Mouse (Mus musculus) cerebellum, adult 11-12 months (tissue): Measurements from ENCODE around the gene Bms1.
A peak's percentile ranks its signal among the peaks of the same experiment; 100 is the strongest.

Experiments
- DNase-seq: peaks from one replicate; pipeline ENCODE4 v3.0.0; 2022

Gene Bms1

GRCm38 (mm10) chr6:118419050-118419920, at the start of gene Bms1:
TSS of gene Bms1 (minus strand) at chr6:118419474.
- peak; percentile 97 for DNase-seq

GRCm38 (mm10) chr6:118462069-118462705, 42.9 kb upstream of the Bms1 start:
- no peak for DNase-seq

GRCm38 (mm10) chr6:118457726-118458125, 38.5 kb upstream of the Bms1 start:
- DNase-seq: no peak

GRCm38 (mm10) chr6:118455042-118455631, 35.9 kb upstream of the Bms1 start, which contains the start of gene Zfp248:
TSS of gene Zfp248 (minus strand) at chr6:118455528.
- peak; percentile 95 for DNase-seq

GRCm38 (mm10) chr6:118454452-118454851, 35.2 kb upstream of the Bms1 start:
- no peak for DNase-seq

GRCm38 (mm10) chr6:118431502-118431901, 12.2 kb upstream of the Bms1 start:
- DNase-seq: no peak

GRCm38 (mm10) chr6:118426666-118427065, 7.4 kb upstream of the Bms1 start:
- no peak for DNase-seq

GRCm38 (mm10) chr6:118410428-118410827, 8.8 kb downstream of the Bms1 start:
- DNase-seq: no peak

GRCm38 (mm10) chr6:118408510-118408909, 10.8 kb downstream of the Bms1 start:
- DNase-seq: no peak

GRCm38 (mm10) chr6:118406421-118406820, 12.9 kb downstream of the Bms1 start:
- no peak for DNase-seq

GRCm38 (mm10) chr6:118390746-118391145, 28.5 kb downstream of the Bms1 start:
- DNase-seq: no peak

GRCm38 (mm10) chr6:118385962-118386361, 33.3 kb downstream of the Bms1 start:
- DNase-seq: no peak

GRCm38 (mm10) chr6:118381234-118381633, 38.0 kb downstream of the Bms1 start:
- no peak for DNase-seq

GRCm38 (mm10) chr6:118380630-118381029, 38.6 kb downstream of the Bms1 start:
- no peak for DNase-seq

GRCm38 (mm10) chr6:118379451-118380167, 39.7 kb downstream of the Bms1 start:
- DNase-seq: no peak

GRCm38 (mm10) chr6:118377611-118378010, 41.7 kb downstream of the Bms1 start:
- DNase-seq: no peak

GRCm38 (mm10) chr6:118376023-118376422, 43.3 kb downstream of the Bms1 start:
- DNase-seq: no peak

- no peak for DNase-seq
Measured at GRCm38 (mm10) chr6:118375457-118375856, 43.8 kb downstream of the Bms1 start.

GRCm38 (mm10) chr6:118375026-118375425, 44.2 kb downstream of the Bms1 start:
- no peak for DNase-seq

GRCm38 (mm10) chr6:118373294-118373693, 46.0 kb downstream of the Bms1 start:
- no peak for DNase-seq

- no peak for DNase-seq
Measured at GRCm38 (mm10) chr6:118372794-118373193, 46.5 kb downstream of the Bms1 start.

- DNase-seq: no peak
Measured at GRCm38 (mm10) chr6:118367502-118367901, 51.8 kb downstream of the Bms1 start.

- DNase-seq: no peak
Measured at GRCm38 (mm10) chr6:118366196-118366595, 53.1 kb downstream of the Bms1 start.
